Mouse (Mus musculus) liver, adult 2 months (tissue): ENCODE results near the gene Peli2.

Experiments
- CTCF ChIP-seq: fragments of 200-500 bp; IDR thresholded peaks from 2 replicates; pipeline ENCODE4 v1.5.1; 2011; ENCODE audit warnings: low read depth, low read length, control low read depth
- POLR2A ChIP-seq: fragments of 200-500 bp; IDR thresholded peaks from 2 replicates; pipeline ENCODE4 v1.6.1; 2011; ENCODE audit warnings: low read length, control low read depth; ENCODE audit not compliant: insufficient read depth; ENCODE audit errors: extremely low read depth

- TF ChIP-seq CTCF (no peak), POLR2A (no peak)
These were observed 174.8 kb downstream of the Peli2 start for GRCm38 (mm10) chr14:48295410-48295809.
